Mouse (Mus musculus): ENCODE measurements around the gene Sat1.
"Not testable (repeated sequence)": the region's sequence is repeated elsewhere in the genome, so short reads cannot be mapped to it uniquely, and the experiment has no call there.

Sat1 gene

GRCm38 (mm10) chrX:155216271-155216670, at the start of gene Sat1:
Gene Sat1 (minus strand): TSS chrX:155216449.
- peak; percentile 85 for DNase-seq

DNA sequence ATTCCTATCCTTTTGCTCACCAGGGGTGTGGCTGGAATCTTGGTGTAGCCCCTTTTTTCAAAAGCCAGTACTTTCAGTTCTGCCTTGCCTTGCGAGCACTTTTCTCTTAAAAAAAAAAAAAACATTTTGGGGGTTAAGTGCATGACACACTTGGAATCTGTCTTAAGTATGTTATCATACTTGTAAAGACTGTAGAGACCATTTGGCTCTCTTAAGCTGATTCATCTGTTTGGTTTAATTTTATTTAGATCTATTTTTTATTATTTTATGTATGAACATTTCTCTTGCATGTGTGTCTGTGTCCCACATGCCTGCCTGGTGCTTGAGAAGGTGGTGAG, 46.6 kb upstream of the Sat1 start:
- no peak for DNase-seq

- DNase-seq: peak; percentile 87
Observed at GRCm38 (mm10) chrX:155262235-155262914, 46.1 kb upstream of the Sat1 start, which contains the start of gene Acot9. Gene Acot9 (plus strand): TSS chrX:155262443.

DNA sequence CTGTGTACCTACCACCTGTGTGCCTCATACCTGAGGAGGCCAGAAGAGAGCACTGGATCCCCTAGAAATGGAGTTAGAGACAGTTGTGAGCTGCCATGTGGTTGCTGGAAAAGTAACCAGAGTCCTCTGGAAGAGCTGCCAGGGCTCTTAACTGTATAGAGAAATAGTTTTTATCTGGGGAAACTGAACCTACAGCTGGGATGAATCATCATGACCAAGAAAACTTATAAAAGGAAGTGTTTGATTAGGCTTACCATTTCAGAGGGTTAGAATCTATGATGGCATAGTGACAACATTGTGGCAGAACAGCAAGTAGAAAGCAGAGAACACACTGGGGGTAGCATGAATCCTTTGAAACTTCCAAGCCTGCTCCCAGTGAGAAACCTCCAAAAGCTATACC, 40.6 kb upstream of the Sat1 start:
- no peak for DNase-seq

- no peak for DNase-seq
Observed at GRCm38 (mm10) chrX:155218277-155218676, 2.0 kb upstream of the Sat1 start.

- DNase-seq: no peak
Observed at GRCm38 (mm10) chrX:155215501-155216248, 574 bp downstream of the Sat1 start.

- no peak for DNase-seq
Observed at GRCm38 (mm10) chrX:155214291-155215136, 1.7 kb downstream of the Sat1 start.

GRCm38 (mm10) chrX:155208671-155209070, 7.6 kb downstream of the Sat1 start:
- DNase-seq: no peak

GRCm38 (mm10) chrX:155205436-155205835, 10.8 kb downstream of the Sat1 start:
- not testable (repeated sequence) for DNase-seq

DNA sequence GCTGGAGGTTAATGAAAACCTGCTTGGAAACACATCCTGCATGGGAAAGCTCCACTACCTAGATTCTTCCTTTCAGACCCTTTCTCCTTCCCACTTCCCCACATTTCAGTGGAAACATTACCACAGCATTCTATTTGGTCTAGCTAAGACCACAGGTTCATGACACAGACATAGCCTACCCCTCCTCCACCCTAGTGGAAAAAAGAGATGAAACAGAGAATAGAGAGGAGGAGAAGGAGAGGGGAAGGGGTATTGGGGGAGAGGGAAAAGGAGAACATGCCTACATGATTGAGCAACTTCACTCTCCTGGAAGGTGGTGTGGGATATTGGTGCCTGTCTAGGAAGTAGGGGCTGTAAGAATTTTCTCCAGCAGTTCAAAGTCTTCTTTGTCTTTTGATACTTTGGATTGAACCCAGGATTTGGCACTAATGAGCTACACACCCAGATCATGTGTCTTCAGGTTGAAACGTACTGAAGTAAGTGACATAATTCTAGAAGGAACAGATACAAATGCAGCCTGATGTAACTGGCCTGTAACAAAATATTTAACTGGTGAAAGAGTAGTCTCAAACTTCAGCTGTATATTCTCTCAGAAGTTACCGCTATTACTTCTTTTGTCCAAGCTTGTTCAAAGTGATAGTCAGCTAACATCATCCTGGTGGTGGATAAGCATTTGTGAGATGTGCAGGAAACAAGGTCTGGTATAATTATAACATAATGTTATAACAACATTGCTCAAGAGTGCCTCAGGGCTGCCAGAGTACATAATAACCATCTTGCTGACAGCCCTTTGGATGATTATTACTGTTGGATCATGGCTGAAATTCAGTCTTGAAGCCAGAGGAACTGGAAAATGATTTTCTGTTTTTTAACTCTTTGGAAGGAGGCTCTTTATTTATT, 13.6 kb downstream of the Sat1 start:
- no peak for DNase-seq

DNA sequence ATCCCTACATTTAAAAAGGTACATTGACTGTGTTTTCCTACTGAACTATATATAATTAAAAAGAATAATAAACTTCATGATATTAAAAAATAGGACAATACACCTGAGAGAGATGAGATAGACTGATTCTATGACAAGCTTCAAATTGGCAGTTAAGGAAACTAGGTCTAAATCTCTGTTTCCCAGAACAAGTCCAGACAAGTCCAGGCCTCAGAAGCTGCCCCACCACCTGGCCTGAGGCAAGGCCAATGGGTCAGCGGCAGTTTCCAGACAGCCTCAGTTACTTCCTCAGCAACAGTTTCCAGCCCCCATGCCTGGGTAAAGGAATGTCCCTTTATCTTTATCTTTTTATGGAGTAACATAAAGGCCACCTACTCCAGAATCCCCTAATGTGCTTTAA, 14.4 kb downstream of the Sat1 start:
- no peak for DNase-seq

DNA sequence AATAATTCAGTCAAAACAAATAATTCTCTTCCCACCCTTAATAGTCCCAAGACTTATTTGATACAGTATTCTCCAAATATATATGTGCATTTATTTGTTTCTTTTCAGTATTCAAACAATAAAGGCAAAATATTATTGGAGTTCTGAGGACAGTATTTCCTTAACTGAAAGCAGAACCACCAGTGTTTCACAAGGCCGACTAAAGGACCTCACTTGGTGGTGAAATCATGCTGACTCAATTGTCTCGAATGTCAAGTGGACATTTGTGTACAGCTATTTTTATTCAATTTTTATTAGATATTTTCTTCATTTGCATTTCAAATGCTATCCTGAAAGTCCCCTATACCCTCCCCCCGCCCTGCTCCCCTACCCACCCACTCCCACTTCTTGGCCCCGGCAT, 21.3 kb downstream of the Sat1 start:
- DNase-seq: no peak

DNA sequence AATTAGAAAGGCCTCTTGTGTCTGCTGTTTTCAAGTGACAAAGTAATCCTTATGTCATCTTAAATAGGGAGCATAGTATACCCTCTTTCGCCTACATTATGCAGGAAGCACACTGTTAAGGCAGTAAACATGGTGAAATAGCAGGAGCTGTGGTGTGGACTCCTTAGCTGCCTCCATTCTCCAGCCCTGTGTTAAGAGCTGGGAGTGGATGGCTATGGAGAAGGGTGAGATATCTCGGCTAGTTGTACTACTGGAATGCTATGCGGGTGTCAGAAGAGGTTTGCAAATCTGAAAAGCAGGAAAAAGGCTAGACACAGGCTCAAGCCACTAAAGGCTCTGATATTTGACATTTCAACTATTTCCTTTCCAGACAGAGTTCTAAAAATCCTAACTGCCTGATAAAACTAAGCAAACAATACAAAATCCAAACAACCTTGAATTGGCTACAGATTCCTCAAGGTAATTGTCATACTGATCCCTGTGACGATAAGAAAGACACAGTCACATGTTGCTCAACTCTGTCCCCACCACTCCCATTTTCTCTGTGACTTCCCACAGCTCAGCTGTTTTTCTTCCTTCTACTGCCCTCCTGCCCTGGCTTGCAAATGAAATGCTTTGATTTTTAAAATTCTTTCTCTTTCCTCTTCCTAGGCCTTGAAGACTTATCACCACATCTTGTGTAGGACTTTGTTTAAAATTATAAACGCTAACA, 22.4 kb downstream of the Sat1 start:
- DNase-seq: no peak

GRCm38 (mm10) chrX:155191941-155192340, 24.3 kb downstream of the Sat1 start:
- no peak for DNase-seq

DNA sequence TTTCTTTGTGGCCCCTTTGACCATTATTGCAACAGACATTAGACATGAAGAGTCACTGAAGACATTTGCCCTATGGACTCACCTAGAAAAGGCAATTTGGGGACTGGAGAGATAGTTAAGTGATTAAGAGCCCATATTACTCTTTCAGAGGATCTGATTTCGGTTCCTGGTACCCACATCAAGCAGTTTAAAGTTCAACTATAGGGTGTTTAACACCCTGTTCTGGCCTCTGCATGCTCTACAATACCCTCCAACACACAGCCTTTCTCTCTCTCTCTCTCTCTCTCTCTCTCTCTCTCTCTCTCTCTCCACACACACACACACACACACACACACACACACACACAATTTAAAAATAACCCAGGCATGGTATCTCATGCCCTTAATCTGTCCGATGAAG, 38.6 kb downstream of the Sat1 start:
- DNase-seq: no peak

GRCm38 (mm10) chrX:155177230-155177629, 39.0 kb downstream of the Sat1 start:
- no peak for DNase-seq

GRCm38 (mm10) chrX:155175568-155175967, 40.7 kb downstream of the Sat1 start:
- DNase-seq: no peak

- DNase-seq: no peak
Observed at GRCm38 (mm10) chrX:155172310-155172709, 43.9 kb downstream of the Sat1 start.

DNA sequence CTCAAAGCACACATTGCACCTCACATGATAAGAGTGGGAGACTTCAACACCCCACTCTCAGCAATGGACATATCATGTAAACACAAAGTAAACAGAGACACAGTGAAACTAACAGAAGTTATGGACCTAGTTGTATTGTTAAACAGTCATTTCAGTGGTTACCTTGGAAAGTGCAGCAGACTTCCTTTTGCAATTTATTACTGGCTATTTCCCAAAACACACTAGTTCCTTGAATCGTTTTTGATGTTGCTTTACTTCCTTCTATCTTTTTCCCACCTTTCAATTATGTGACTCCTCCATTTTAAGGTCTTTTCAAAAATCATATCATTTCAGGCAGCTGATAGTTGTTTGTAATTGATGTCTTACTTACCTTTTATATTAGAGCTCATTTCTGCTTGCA, 44.5 kb downstream of the Sat1 start:
- no peak for DNase-seq

DNA sequence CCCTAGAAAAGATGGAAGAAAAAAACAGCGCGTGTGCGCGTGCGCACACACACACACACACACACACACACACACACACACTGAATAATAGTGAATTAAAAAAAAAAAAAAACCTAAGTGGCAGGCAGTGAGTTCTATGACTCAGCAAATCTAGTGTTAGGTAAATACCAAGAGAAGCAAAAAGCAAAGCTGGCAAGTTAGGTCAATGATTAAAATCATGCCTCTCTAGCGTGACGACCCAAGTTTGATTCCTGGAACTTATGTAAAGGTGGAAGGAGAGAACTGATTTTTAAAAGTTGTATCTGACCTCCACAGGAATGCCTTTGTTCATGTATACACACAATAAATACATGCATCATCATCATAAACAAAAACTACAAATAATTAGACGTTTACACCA, 46.4 kb downstream of the Sat1 start:
- DNase-seq: no peak

DNA sequence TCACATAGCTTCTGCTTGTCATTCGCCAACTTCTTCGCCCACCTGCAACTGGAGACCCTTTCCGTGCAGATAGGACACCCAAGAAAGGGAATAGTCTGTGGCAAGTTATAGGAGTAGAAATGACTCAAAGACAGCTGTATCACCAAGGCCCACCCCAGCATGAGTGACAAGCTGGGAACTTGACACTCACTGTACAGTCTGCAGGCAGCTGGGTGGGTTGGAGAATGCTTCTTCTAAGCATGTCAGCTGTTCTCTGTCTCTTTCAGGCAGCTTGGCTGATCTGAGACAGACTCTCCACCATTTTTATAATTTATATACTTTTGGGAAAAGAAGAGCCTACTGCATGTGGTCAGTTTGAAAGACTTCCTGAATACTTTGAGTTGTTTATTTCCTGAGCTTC, 48.6 kb downstream of the Sat1 start:
- no peak for DNase-seq

GRCm38 (mm10) chrX:155166313-155166712, 49.9 kb downstream of the Sat1 start:
- DNase-seq: no peak
